Mouse (Mus musculus): ENCODE measurements around the gene Cnot6l. TPM values are rescaled to one million over a fixed set of nuclear protein-coding genes. Genes with fewer than 3 reads are reported as not detected.
A peak's percentile ranks its signal among the peaks of the same experiment; 100 is the strongest.

Cnot6l gene
- polyA plus RNA-seq (2015; fragmentation: Nextera tagmentation; extraction: Ambion mirVana): 72.0 and 89.7 TPM in 2 replicates

DNA sequence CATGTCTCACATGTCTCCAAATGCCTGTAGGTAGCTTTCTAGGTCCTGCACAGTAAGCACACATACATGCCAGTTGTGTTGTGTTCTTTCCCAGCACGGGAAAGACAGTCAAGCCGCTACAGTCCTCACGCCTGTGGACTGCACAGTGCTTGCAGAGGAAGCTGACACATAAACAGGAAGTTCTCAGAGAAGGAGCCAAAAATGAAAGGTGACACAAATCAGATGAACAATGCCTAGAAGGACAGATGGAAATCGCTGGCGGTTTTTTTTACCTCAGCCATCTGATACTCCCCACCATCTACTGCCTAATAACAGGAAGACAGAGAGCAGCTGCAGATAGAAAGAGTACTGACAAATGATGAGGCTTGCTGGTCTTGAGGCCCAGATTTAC lies at the start of gene Cnot6l:
TSS of gene Cnot6l (minus strand) at position 151 of the 391 bp plus-strand sequence.
- DNase-seq (ENCODE audit: low spot score): peak; percentile 80

DNA sequence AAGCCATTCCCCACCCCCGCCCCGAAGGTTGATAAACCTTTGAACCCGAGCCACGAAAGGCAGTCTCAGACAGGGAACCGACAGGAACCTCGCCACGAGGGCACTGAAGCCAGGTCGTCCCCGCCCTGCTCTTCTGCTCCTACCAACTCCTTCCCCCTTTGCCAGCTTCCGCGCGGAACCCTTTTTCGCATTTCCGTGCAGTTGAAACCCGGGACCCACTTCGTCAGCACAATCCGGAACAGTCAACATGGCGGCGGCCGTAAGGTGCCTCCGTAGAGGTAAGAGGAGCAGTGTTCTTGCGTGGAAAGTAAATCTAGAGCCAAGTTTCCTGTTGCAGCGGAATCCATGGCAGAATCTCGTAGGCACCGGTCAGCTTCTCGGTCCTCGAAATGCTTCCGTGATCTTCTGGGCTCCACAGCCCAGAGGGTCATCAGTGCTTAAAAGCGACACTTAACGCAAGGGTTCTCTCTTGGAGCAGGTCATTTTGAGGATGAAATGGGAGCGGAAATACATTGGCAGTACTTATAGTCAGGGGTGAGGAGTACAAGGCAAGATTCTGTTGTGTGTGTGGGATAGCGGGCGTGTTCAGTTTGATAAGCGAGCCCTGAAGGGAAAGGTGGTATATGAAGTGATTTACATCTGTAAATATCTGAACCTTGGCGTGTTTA lies 46.1 kb upstream of the Cnot6l start:
- DNase-seq (ENCODE audit: low spot score): peak; percentile 96

DNA sequence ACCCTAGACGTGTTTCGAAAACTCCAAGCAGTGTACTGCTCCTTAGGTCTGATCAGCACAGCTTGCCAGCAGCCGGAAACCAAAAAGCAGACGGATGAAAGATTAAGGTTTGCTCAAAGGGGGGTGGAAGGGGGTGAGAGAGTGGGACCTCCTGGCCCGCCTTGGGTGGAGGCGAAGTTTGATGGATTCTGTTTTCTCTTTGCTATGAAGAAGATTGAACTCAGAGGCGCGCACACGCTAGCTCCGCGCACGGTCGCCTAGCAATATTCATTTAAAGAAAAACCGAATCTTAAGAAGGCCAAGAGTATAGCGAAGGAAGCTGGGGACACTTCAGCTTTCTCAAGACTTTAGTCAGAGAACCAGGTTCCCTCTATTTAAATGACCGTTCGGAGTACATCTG lies 45.5 kb upstream of the Cnot6l start, which contains the start of gene Mrpl1:
TSS of gene Mrpl1 (plus strand) at position 35 of the 400 bp plus-strand sequence.
- peak; percentile 81 for DNase-seq (ENCODE audit: low spot score)

DNA sequence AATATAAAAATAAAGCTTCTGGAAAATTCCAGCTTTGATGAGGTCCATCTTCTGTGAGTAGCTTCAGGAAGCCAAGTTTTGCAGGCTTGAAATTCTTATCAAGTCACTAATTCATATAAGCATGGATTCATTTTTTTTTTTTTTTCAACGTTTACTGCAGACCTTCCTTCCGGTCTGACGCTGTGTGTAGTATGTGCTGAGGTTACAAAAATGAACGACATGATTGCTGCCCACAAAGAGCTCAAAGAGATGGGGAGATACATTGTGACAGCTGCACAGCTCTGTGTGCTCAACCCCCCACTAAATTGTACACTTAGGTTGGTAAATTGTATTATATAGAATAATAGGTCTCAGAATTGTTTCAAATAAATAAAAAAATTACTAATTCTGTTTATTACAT lies 44.6 kb upstream of the Cnot6l start:
- DNase-seq (ENCODE audit: low spot score): peak; percentile 78

DNA sequence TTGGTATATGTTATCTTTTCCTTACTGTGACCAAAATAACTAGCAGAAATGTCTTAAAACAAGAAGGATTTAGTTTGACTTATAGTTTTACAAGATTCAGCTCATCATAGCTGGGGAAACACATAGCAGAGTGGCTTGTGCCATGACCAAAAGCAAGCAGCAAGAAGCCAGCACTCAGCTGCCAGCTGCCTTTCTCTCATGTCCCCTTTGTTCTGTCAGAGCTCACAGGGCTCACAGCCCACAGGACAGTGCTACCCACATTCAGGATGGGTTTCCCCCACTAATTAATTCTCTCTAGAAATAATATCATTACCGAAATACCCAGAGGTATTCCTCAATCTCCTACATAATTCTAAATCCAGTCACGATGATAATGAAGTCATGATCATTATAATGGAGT lies 43.6 kb upstream of the Cnot6l start:
- peak; percentile 25 for DNase-seq (ENCODE audit: low spot score)

DNA sequence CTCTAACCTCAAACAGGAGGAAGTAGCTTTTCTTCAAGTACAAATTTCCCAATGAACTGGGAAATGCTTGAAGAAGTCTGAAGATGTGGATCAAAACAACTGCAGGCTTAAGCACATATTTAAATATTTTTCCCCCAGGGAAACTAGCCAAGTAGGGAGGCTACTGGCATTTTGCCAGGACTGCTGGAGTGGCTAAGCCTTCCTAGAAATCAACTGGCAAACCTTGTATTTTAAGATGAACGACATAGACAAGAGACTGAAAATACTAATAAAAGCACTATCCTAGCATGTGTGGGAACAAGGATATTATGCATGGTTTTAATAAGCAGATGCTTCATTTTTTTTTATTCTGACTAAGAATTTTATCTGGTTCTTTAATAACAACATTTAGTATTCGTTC lies 42.9 kb upstream of the Cnot6l start:
- no peak for DNase-seq (ENCODE audit: low spot score)

DNA sequence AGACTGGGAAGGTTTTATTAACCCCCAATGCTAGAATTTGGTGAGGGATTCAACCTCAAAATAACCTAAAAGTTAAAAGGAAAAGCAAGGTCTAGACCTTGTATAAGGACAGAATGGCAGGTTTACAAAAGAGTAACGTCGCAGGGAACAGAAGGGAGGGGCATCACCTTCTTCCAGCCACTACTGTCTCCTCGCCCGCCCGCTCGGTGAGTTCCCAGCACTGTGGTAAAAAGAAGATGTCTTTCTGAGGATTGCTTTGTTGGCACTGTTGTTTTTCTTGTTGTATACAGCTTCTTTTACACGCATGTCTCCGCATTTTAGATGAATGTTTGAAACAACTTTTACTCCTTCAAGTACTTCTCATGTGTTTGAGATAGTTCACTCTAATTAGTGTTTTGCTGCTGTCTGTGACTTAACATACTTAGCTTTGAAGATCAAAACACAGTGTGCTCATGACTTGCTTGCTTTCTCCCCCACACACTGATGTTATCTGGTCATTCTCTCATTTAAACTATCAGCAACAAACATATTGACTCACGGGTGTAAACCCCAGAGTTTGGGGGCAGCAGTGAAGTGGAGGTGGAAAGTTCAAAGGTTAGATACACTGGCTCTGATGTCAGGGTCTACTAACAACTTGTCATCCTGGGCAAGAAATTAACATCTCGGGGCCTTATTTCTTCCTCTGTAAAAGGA lies 37.6 kb upstream of the Cnot6l start:
- peak; percentile 27 for DNase-seq (ENCODE audit: low spot score)

DNA sequence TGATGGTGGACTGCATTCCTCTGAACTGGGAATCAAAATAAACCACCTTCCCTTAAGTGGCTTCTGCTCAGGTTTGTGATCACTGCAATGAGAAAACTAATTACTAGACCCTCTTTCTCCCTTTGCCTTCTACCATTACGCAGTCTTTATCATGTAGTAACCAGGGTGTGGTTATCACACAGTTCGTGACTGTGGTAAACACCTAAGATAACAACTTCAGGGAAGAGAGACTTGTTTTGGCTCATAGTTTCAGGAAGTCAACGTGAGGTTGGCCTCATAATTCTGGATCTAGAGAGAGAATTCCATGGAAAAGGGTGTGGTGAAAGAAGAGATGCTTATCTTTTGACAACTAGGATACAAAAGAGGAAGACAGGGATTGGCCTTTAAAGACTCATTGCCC lies 36.3 kb upstream of the Cnot6l start:
- DNase-seq (ENCODE audit: low spot score): no peak

DNA sequence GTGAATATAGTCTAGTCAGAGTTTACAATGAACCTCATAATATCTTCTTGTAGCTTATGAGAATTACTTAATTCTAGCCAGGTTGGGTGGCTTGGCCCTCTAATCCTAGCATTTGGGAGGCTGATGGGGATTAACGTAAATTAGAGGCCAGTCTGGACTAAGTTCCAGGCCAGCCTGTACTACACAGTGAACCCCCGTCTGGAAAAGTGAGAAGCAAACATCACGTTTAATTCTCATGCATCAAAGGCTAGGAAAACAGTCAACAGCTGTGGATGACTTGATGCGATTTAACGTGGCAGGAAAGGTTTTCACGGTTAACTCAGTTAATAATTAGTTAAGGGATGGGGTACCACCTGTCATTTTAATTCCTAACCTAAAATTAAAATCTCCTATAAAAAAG lies 34.3 kb upstream of the Cnot6l start:
- DNase-seq (ENCODE audit: low spot score): no peak

DNA sequence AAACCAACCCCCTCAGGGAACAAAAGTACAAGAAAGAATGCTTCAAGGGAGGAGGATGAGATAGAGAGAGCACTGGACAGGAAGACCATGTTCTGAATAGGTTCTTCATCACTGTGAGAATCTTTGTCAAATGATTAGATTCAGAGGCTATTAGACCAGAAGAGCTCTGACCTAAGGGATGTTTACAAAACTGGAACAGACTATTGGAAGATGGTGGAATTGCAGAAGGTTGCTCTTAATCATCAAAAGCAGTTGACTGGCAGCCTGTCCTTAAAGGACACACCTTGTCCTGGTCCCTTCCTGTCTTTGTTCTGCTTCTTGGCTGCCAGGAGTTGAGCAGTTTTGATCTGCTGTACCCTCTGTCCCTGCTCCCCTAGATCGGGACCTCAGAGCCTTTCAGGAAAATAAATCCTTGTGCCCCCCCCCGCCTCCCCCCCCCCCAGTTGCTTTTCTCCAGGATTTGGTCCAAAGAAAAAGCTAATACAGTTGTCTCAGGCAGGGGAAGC lies 32.6 kb upstream of the Cnot6l start:
- no peak for DNase-seq (ENCODE audit: low spot score)

DNA sequence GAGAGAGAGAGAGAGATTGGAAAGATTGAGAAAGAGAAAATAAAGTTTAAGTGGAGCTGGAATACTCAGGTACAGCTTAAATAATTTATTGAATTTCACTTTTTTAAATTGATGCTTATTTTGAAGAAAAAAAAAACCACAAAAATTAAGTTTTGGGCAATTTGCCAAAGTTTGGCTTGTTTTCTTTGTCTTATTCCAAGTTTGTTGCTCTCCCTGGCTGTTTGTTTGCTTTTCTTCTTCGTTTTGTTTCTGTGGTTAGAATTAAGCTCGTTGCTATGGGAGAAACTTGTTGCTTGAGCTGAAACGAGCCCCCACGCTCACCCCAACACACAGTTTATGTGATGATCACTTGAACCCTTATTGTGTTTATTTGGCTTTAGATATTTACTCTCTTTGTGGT lies 27.3 kb upstream of the Cnot6l start:
- DNase-seq (ENCODE audit: low spot score): no peak

DNA sequence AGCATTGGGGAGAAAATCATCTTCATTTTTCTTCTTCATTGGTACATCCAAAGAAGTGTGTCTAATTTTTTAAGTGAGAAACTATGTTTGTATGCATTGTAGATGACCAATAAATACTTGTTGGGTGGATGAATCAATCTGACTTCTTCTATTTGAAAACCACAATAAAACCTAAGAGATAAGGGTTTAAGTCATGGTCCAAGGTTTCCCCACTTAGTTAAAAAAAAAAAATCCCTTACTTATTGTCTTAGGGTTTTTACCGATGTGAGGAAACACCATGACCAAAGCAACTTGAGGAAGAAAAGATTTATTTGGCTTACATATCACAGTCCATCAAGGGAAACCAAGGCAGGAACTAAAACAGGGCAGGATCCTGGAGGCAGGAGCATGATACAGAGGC lies 25.8 kb upstream of the Cnot6l start:
- DNase-seq (ENCODE audit: low spot score): no peak

DNA sequence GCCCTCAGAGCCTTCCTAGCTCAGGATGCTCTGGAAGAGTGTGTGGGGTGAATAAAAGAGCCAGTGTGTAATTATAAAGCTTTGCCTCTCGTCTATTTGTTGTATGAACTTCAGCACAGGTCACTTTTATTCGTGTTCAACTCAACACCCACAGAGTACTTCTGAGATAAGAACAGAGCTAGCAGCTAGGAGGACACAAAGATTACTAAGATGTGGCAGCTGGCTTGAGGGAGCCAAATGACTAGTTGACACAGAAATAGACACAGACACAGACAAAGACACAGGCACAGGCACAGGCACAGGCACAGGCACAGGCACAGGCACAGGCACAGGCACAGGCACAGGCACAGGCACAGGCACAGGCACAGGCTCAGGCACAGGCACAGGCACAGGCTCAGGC lies 20.0 kb upstream of the Cnot6l start:
- no peak for DNase-seq (ENCODE audit: low spot score)

DNA sequence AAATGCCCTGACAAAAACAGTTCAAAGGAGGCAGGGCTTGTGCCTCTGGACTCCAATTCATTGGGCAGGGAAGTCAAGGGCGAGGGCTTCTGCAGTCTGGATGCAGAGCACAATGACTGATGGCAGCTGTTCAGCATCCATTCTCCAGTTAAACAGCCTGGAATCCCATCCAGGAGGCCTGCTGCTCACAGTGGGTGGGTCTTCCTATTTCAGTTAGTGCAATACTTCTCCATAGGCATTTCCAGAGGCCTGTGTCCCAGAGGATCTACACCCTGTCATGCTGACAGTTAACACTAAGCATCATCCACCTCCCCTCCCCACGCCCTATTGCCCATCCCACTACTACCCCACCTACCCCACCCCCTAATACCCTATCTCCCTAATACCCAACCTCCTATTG lies 19.2 kb upstream of the Cnot6l start:
- DNase-seq (ENCODE audit: low spot score): no peak

DNA sequence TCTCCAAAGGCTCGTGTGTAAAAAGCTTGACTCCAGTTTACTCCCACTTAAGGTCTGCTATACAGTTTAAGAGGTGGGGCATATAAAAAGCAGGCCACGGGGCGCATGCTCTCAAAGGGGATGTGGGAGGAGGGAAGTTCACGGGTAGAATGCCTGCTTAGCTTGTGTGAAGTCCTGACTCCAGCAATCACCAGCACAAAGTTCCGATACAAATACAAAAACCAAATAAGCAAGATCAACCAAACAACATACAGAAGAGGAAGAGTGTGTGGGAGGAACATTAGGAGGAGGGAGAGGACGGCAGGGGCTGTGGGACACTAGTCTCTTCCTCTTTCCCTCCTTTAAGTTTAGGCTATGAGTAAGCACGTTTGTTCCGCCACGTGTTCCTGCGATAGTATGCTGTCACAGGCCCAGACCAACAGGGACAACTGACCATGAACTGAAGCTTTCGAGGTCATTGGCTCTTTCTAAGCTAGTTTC lies 12.9 kb upstream of the Cnot6l start:
- peak; percentile 35 for DNase-seq (ENCODE audit: low spot score)

DNA sequence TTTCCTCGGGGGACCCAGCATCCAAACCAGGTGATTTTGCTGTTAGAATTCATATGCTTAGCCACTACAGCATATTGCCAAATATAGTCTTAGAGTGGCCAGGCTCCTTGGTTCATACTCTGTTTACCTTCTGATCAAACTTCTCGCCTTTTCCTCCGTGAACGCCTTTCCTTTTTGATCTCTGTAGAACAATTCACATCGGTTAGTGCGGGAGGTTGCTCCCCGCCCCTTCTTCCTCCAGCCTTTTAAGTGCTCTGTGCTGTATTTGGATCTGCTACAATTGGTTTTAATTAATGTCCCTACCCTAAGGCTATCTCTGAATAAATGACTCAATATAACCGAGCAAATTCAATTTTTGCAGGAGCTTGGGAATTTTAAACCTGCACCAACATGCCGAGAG lies 12.2 kb upstream of the Cnot6l start:
- DNase-seq (ENCODE audit: low spot score): peak; percentile 26

DNA sequence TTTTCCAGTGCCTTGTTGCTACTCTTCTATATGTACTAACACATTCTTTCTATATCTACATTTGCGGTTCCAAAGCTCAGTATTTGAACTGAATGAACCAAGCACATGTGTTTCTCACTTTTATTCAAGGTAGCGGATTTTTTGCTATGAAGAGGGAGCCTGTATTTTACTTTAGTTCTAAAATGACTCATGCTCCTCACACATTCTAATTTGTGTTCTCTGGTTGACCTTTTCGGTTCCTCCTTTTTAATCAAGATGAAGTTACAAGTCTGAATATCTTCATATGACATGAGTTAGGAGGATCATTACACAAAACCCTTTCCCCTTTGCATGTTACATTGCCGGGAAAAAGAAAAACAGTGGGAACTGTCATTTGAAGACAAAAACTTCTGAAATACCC lies 7.8 kb upstream of the Cnot6l start:
- no peak for DNase-seq (ENCODE audit: low spot score)

DNA sequence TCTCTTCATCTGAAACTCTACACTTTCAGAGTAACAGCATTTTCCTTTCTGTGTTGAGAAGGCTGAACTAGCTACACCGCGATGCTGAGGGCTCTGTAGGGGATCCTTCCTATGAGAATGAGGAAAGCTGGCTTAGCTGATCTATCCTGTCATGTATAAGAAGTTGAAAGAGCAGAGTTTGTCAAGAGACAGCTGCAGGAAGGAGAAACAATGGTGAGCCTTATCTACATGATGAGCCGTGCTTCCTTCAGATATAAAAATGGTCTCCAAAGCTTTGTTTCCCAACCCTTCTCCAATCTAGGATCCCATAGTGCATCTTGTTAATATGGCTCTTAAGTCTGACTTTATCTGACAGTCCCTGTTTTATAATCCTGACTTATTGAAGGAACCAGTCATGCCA lies 6.5 kb upstream of the Cnot6l start:
- DNase-seq (ENCODE audit: low spot score): no peak

DNA sequence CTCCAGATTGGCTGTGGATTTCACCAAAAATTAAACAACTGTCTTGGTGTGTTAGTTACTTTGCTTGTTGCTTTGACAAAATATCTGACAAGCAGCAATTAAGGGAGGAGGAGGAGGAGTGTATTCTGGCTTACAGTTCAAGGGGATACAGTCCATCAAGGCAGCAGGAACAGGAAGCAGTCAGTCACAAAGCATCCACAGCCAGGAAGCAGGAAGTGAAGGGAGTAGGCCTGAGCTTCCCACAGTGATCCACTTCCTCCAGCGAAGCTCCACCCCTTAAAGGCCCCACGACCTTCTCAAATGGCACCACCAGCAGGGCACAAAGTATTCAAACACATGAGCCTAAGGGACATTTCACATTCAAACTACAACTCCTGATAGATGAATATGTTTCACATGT lies 2.8 kb upstream of the Cnot6l start:
- peak; percentile 34 for DNase-seq (ENCODE audit: low spot score)

DNA sequence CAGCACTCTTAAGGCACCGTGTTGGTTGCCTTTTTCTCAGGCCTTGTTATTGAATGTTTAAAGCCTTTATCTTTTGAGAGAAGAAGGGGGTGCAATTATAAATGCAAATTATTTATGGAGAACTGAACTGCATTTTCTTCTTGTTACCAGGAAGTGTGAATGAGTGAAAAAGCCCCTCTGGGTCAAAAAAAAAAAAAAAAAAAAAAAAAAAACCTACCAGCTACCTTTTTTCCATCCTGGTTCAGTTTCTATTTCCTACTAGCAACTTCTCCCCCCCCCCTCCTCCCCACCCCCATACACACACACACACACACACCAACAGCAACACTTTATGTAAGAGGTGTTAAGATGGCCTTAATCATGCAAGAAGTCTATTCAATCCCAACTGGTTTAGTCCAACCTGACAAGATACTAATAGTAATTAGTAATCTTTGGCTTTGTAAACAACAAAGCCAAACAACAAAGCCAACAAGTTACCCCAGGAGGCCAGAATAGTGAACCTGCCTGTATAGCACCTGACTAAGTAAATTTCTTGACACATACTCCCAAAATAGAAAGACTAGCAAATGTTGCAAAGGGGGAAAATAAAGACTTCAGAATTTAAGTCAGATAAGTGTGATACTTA lies 463 bp downstream of the Cnot6l start:
- DNase-seq (ENCODE audit: low spot score): no peak

DNA sequence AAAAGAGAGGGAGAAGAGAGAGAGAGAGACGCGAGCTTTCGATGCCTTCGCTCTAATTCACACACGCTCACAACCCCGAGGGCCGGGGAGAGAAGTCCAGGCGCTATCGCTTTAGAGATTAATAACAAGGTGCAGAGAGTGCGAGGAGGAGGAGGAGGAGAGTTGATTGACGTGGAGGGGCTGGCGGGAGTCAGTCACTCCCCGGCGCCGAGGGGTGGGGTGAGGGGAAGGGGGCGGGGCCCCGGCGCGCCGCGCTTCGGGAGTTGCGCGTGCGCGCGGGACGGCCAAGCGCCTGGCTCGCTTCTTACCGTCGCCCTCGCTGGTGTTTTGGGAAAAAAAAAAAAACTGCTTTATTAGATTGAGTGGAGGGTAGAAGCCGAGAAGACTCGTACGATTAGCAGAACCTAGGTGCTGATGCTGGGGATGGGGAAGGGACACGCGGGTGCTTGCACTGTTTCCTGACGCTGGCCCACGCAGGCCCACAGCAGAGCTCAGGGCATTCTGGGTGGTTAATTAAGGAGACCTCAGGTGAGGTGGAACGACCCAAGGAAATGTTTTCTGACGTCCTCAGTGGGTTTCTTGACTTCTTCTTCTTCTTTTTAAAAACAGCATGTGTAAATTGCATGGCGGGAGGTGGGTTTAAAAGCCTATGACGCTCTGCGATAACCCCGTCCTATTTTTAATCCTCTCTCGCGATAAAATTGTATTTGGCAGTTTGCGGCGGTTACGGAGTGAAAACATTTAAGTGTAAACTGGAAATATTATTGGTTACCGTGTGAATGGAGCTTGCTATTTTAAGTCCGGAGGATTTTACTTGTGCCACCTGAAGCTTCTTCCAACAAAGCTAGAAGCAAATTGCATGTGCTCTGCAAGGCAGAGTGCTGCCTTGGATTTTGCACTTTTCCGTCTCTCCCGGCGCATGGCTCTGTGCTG lies 1.3 kb downstream of the Cnot6l start:
- peak; percentile 88 for DNase-seq (ENCODE audit: low spot score)

All from thymus, postnatal 0 days (tissue).